Mouse (Mus musculus): Measurements from ENCODE around the gene Crls1.

- no peak for TF ChIP-seq CTCF (IDR thresholded peaks at IDR 0.05)
- TF ChIP-seq POLR2A (IDR thresholded peaks at IDR 0.05; ENCODE audit: insufficient read depth, low read depth, low read length), result no peak
Observed at GRCm38 (mm10) chr2:132904961-132905360, 58.5 kb downstream of the Crls1 start.

Measured in heart, adult 2 months (tissue).